Mouse (Mus musculus) stomach, embryonic 14.5 days (tissue): Measurements from ENCODE around the gene Gm7694. TPM values are rescaled to one million over a fixed set of nuclear protein-coding genes. Genes with fewer than 3 reads are reported as not detected.

Source experiments
- ATAC-seq: fragments of 200-750 bp; cut with Nextera tagmentation; 2 replicates; pipeline ENCODE4 v1.8.0; 2017; ENCODE audit warnings: low read depth, moderate TSS enrichment; ENCODE audit not compliant: insufficient number of reproducible peaks, insufficient read depth, low FRiP score
- H3K27ac ChIP-seq: fragments of 300-500 bp; sonication (generic); 2 replicates; pipeline ENCODE4 v1.5.1; 2014; ENCODE audit warnings: mild to moderate bottlenecking, low read length, moderate library complexity, mixed read lengths
- H3K27me3 ChIP-seq: fragments of 300-500 bp; sonication (generic); 2 replicates; pipeline ENCODE4 v1.6.1; 2014; ENCODE audit warnings: low read length, control low read depth, mixed read lengths; ENCODE audit not compliant: control insufficient read depth, insufficient read depth
- H3K36me3 ChIP-seq: fragments of 300-500 bp; sonication (generic); 2 replicates; pipeline ENCODE4 v1.6.1; 2014; ENCODE audit warnings: mild to moderate bottlenecking, control low read depth, low read length, moderate library complexity, mixed read lengths; ENCODE audit not compliant: control insufficient read depth, insufficient read depth
- H3K4me1 ChIP-seq: fragments of 300-500 bp; sonication (generic); 2 replicates; pipeline ENCODE4 v1.6.1; 2014; ENCODE audit warnings: low read length, control low read depth, mixed read lengths; ENCODE audit not compliant: control insufficient read depth, insufficient read depth
- H3K4me2 ChIP-seq: fragments of 300-500 bp; sonication (generic); replicated peaks from 2 replicates; pipeline ENCODE4 v1.6.1; 2014; ENCODE audit warnings: low read depth, low read length, control low read depth
- H3K4me3 ChIP-seq: fragments of 300-500 bp; sonication (generic); 2 replicates; pipeline ENCODE4 v1.5.1; 2014; ENCODE audit warnings: low read depth, low read length, control low read depth
- H3K9ac ChIP-seq: fragments of 300-500 bp; sonication (generic); replicated peaks from 2 replicates; pipeline ENCODE4 v1.6.1; 2014; ENCODE audit warnings: low read depth, mild to moderate bottlenecking, control low read depth, low read length, moderate library complexity, mixed read lengths
- H3K9me3 ChIP-seq: fragments of 300-500 bp; sonication (generic); 2 replicates; pipeline ENCODE4 v1.6.1; 2016; ENCODE audit warnings: low read depth, low read length, control low read depth; ENCODE audit not compliant: control insufficient read depth
- WGBS: fragments of 180-500 bp; shearing (Covaris S2); extraction: QIAGEN DNeasy Blood & Tissue Kit; methylation state at CpG from one replicate; pipeline ENCODE4 v1.1.7; 2014; 5-methylcytosine and 5-hydroxymethylcytosine counted together
- polyA plus RNA-seq: library from polyadenylated mRNA; unstranded; fragments of >200 nt; fragmentation: Nextera tagmentation; extraction: Ambion mirVana; gene quantifications from 2 replicates; pipeline ENCODE4 v1.2.1, GENCODE M21; 2014

The Gm7694 gene
- polyA plus RNA-seq = 5.7 and 6.0 TPM in 2 replicates

- WGBS = 93% methylated on average over 4 of the region's 4 CpGs
- no peak within 1 kb of the TSS for H3K9ac ChIP-seq
- no peak for ATAC-seq
These were observed at the start of gene Gm7694 for GRCm38 (mm10) chr1:170306232-170306631. Gm7694 (minus strand) TSS chr1:170306332.

GRCm38 (mm10) chr1:170353335-170353734 lies 47.2 kb upstream of the Gm7694 start:
- Histone ChIP-seq H3K36me3 (no peaks in the 10 kb centered on the region), H3K9me3 (no peaks in the 10 kb centered on the region), H3K27ac (no peak overlapping the region), H3K4me2 (no peak overlapping the region), H3K4me3 (no peak overlapping the region), H3K4me1 (no peaks in the 10 kb centered on the region), H3K9ac (no peak overlapping the region), H3K27me3 (no peaks in the 10 kb centered on the region)
- ATAC-seq = no peak
- WGBS = 69% methylated on average over 3 of the region's 3 CpGs

More at GRCm38 (mm10) chr1:170306232-170306631, at the start of gene Gm7694:
- Histone ChIP-seq H3K4me1 (no peaks in the 10 kb centered on the region), H3K4me3 (no peak within 1 kb of the TSS), H3K4me2 (no peak within 1 kb of the TSS), H3K9me3 (no peaks in the 10 kb centered on the region), H3K36me3 (no peaks in the 10 kb centered on the region), H3K27me3 (no peaks in the 10 kb centered on the region), H3K27ac (no peak within 1 kb of the TSS)

- no peak overlapping the region for H3K9ac ChIP-seq
- ATAC-seq = no peak
- no peaks in the 10 kb centered on the region for H3K36me3 ChIP-seq
- no peaks in the 10 kb centered on the region for H3K27me3 ChIP-seq
- no peaks in the 10 kb centered on the region for H3K9me3 ChIP-seq
- no peak overlapping the region for H3K4me3 ChIP-seq
- no peaks in the 10 kb centered on the region for H3K4me1 ChIP-seq
- H3K4me2 ChIP-seq = no peak overlapping the region
- H3K27ac ChIP-seq = no peak overlapping the region
These were observed 44.9 kb upstream of the Gm7694 start for GRCm38 (mm10) chr1:170351080-170351479.

- 62% methylated on average over 3 of the region's 3 CpGs for WGBS
- no peaks in the 10 kb centered on the region for H3K36me3 ChIP-seq
- H3K9me3 ChIP-seq = no peaks in the 10 kb centered on the region
- no peak; the same call in 1 of the 2 replicates for ATAC-seq
- H3K4me3 ChIP-seq = no peak overlapping the region
- H3K27me3 ChIP-seq = no peaks in the 10 kb centered on the region
- no peak overlapping the region for H3K4me2 ChIP-seq
- H3K4me1 ChIP-seq = no peaks in the 10 kb centered on the region
- H3K27ac ChIP-seq = no peak overlapping the region
- H3K9ac ChIP-seq = no peak overlapping the region
These were observed 40.1 kb upstream of the Gm7694 start for GRCm38 (mm10) chr1:170346266-170346665.

- no peak overlapping the region for H3K4me2 ChIP-seq
- ATAC-seq = no peak
- no peak overlapping the region for H3K27ac ChIP-seq
- no peaks in the 10 kb centered on the region for H3K9me3 ChIP-seq
- over 99% methylated on average over 4 of the region's 4 CpGs for WGBS
- H3K4me3 ChIP-seq = no peak overlapping the region
- no peaks in the 10 kb centered on the region for H3K36me3 ChIP-seq
- H3K27me3 ChIP-seq = no peaks in the 10 kb centered on the region
- H3K4me1 ChIP-seq = no peaks in the 10 kb centered on the region
- no peak overlapping the region for H3K9ac ChIP-seq
These were observed 37.8 kb upstream of the Gm7694 start for GRCm38 (mm10) chr1:170343906-170344305.

GRCm38 (mm10) chr1:170343081-170343480 lies 36.9 kb upstream of the Gm7694 start:
- Histone ChIP-seq H3K4me1 (no peaks in the 10 kb centered on the region), H3K27me3 (no peaks in the 10 kb centered on the region), H3K36me3 (no peaks in the 10 kb centered on the region), H3K4me2 (no peak overlapping the region), H3K4me3 (no peak overlapping the region), H3K9me3 (no peaks in the 10 kb centered on the region), H3K9ac (no peak overlapping the region), H3K27ac (no peak overlapping the region)
- 85% methylated on average over 8 of the region's 8 CpGs for WGBS
- no peak for ATAC-seq

GRCm38 (mm10) chr1:170339943-170340342 lies 33.8 kb upstream of the Gm7694 start:
- Histone ChIP-seq H3K9me3 (no peaks in the 10 kb centered on the region), H3K27me3 (no peaks in the 10 kb centered on the region), H3K4me3 (no peak overlapping the region), H3K4me2 (no peak overlapping the region), H3K27ac (no peak overlapping the region), H3K4me1 (no peaks in the 10 kb centered on the region), H3K36me3 (no peaks in the 10 kb centered on the region), H3K9ac (no peak overlapping the region)
- WGBS = 87% methylated on average over 3 of the region's 3 CpGs
- no peak for ATAC-seq

GRCm38 (mm10) chr1:170332775-170333174 lies 26.6 kb upstream of the Gm7694 start:
- Histone ChIP-seq H3K4me2 (no peak overlapping the region), H3K27ac (no peak overlapping the region), H3K9ac (no peak overlapping the region), H3K9me3 (no peaks in the 10 kb centered on the region), H3K27me3 (no peaks in the 10 kb centered on the region), H3K4me3 (no peak overlapping the region), H3K4me1 (no peaks in the 10 kb centered on the region), H3K36me3 (no peaks in the 10 kb centered on the region; the same call in 1 of the 2 replicates)
- 82% methylated on average over 4 of the region's 4 CpGs for WGBS
- ATAC-seq = no peak

GRCm38 (mm10) chr1:170331926-170332325 lies 25.8 kb upstream of the Gm7694 start:
- Histone ChIP-seq H3K27ac (no peak overlapping the region), H3K4me2 (no peak overlapping the region), H3K4me1 (no peaks in the 10 kb centered on the region), H3K4me3 (no peak overlapping the region), H3K9me3 (no peaks in the 10 kb centered on the region), H3K36me3 (no peaks in the 10 kb centered on the region; the same call in 1 of the 2 replicates), H3K27me3 (no peaks in the 10 kb centered on the region), H3K9ac (no peak overlapping the region)
- ATAC-seq = no peak
- 63% methylated on average over 6 of the region's 6 CpGs for WGBS
